ENCODE assay signal across 8 mouse cellular contexts in genomic region chr5:144254811-144255631, GRCm38 (mm10). TPM values are rescaled to one million over a fixed set of nuclear protein-coding genes. Genes with fewer than 3 reads are reported as not detected.
DNase-seq lines count a peak whose midpoint lies in the region; ATAC-seq and TF ChIP-seq lines count a peak whose summit lies in the region.

No protein-coding gene starts in this region.

- no peaks in the 10 kb centered on the region for H3K27me3 ChIP-seq in MEL (ENCODE audit: control insufficient read depth in 1 of 2, insufficient read depth in 2 of 2, low read length in 2 of 2)
- no peaks in the 10 kb centered on the region for H3K27me3 ChIP-seq in forebrain, embryonic 15.5 days
- H3K27me3 ChIP-seq in neural tube, embryonic 15.5 days (replicated peaks), result no peaks in the 10 kb centered on the region

- no peaks in the 10 kb centered on the region for H3K9me3 ChIP-seq in MEL (replicated peaks; ENCODE audit: insufficient read depth, low read length)
- H3K9me3 ChIP-seq in forebrain, embryonic 15.5 days, result no peaks in the 10 kb centered on the region
- no peaks in the 10 kb centered on the region for H3K9me3 ChIP-seq in neural tube, embryonic 15.5 days (replicated peaks)

- no peaks in the 10 kb centered on the region for H3K36me3 ChIP-seq in MEL (ENCODE audit: control insufficient read depth in 1 of 2, insufficient read depth in 2 of 2, low read length in 2 of 2)
- H3K36me3 ChIP-seq in forebrain, embryonic 15.5 days, result no peaks in the 10 kb centered on the region
- no peaks in the 10 kb centered on the region for H3K36me3 ChIP-seq in neural tube, embryonic 15.5 days

- no peak for TF ChIP-seq EP300 in MEL (IDR thresholded peaks at IDR 0.05; ENCODE audit: low read depth in 1 of 2, low read length in 2 of 2)

- WGBS in forebrain, embryonic 15.5 days, result under 1% methylated on average over 58 of the region's 84 CpGs
- WGBS in lung, adult 2 months, result 1% methylated on average over 83 of the region's 84 CpGs
- WGBS in neural tube, embryonic 15.5 days, result under 1% methylated on average over 66 of the region's 84 CpGs

- peak overlapping the region; percentile 93 for H3K9ac ChIP-seq in MEL (ENCODE audit: control insufficient read depth, low read depth, low read length, poor library complexity, severe bottlenecking)
- peak overlapping the region; percentile 90 for H3K9ac ChIP-seq in forebrain, embryonic 15.5 days (replicated peaks)
- H3K9ac ChIP-seq in neural tube, embryonic 15.5 days (replicated peaks), result peak overlapping the region; percentile 92

- no peak for TF ChIP-seq CTCF in MEL (IDR thresholded peaks at IDR 0.05 in 2 of 3, conservative IDR thresholded peaks at IDR 0.05 in 1 of 3; ENCODE audit: control insufficient read depth in 1 of 3, insufficient read depth in 1 of 3, low read depth in 2 of 3, low read length in 3 of 3, poor library complexity in 1 of 3, severe bottlenecking in 1 of 3)
- no peak for TF ChIP-seq CTCF in layer of hippocampus, adult 2 months (conservative IDR thresholded peaks at IDR 0.05)
- TF ChIP-seq CTCF in lung, adult 2 months (IDR thresholded peaks at IDR 0.05; ENCODE audit: insufficient read depth, low read length), result no peak

- peaks cover 3% of the 10 kb centered on the region in 2 experiments; a peak in 2 of 4 replicates for H3K4me1 ChIP-seq in MEL (ENCODE audit: control insufficient read depth in 1 of 2, insufficient read depth in 2 of 2, low read length in 2 of 2)
- peaks cover 42% of the 10 kb centered on the region for H3K4me1 ChIP-seq in forebrain, embryonic 15.5 days
- H3K4me1 ChIP-seq in lung, adult 2 months (ENCODE audit: control insufficient read depth, insufficient read depth, low read length), result peaks cover 20% of the 10 kb centered on the region
- H3K4me1 ChIP-seq in neural tube, embryonic 15.5 days, result peaks cover 44% of the 10 kb centered on the region

- peak; percentile 94 for DNase-seq in MEL (ENCODE audit: low read depth, low spot score)
- peak; percentile 86 for DNase-seq in cerebellum, adult 11-12 months
- DNase-seq in heart, postnatal 25 days (ENCODE audit: low spot score), result peak; percentile 80
- DNase-seq in layer of hippocampus, adult 2 months (ENCODE audit: low spot score in 2 of 2), result peak; percentile 72 to 79
- peak; percentile 83 for DNase-seq in lung, adult 2 months
- DNase-seq in testis, postnatal 10 days (ENCODE audit: low spot score), result peak; percentile 90

- peak overlapping the region; percentile 65 to 90 for H3K4me3 ChIP-seq in MEL (ENCODE audit: control insufficient read depth in 1 of 2, insufficient read depth in 1 of 2, low read depth in 2 of 2, low read length in 2 of 2)
- peak overlapping the region; percentile 98 for H3K4me3 ChIP-seq in forebrain, embryonic 15.5 days
- H3K4me3 ChIP-seq in layer of hippocampus, adult 2 months, result peak overlapping the region; percentile 82
- peak overlapping the region; percentile 91 for H3K4me3 ChIP-seq in lung, adult 2 months (replicated peaks; ENCODE audit: extremely low read depth, low read depth, low read length)
- peak overlapping the region; percentile 98 for H3K4me3 ChIP-seq in neural tube, embryonic 15.5 days (replicated peaks)

- peak overlapping the region; percentile 67 for H3K4me2 ChIP-seq in forebrain, embryonic 15.5 days (replicated peaks)
- peak overlapping the region; percentile 78 for H3K4me2 ChIP-seq in neural tube, embryonic 15.5 days

- peaks cover 17% of the 10 kb centered on the region for H3K79me2 ChIP-seq in MEL (ENCODE audit: control insufficient read depth, insufficient read depth, low read length, poor library complexity)

- peak overlapping the region; percentile 42; the same call in 1 of the 2 replicates for H3K27ac ChIP-seq in MEL (ENCODE audit: control insufficient read depth, low read depth, low read length)
- H3K27ac ChIP-seq in forebrain, embryonic 15.5 days (replicated peaks), result peak overlapping the region; percentile 84
- H3K27ac ChIP-seq in layer of hippocampus, adult 2 months, result peak overlapping the region; percentile 94
- peak overlapping the region; percentile 85 for H3K27ac ChIP-seq in neural tube, embryonic 15.5 days (replicated peaks)

- intact Hi-C loops in heart, postnatal 25 days (cut with DNase I), result loop anchor here (2.0 kb wide), 1 partner anchor 28 kb away; no protein-coding TSS in a partner anchor

- no peak for TF ChIP-seq RAD21 in MEL (IDR thresholded peaks at IDR 0.05; ENCODE audit: low read depth, low read length)

- ATAC-seq in forebrain, embryonic 15.5 days (replicated peaks), result peak; percentile 77
- peak; percentile 87 for ATAC-seq in neural tube, embryonic 15.5 days (ENCODE audit: low FRiP score)

- TF ChIP-seq POLR2A in MEL (IDR thresholded peaks at IDR 0.05; ENCODE audit: control insufficient read depth in 1 of 2, insufficient read depth in 1 of 2, low read depth in 1 of 2, low read length in 2 of 2, poor library complexity in 1 of 2), result peak; percentile 53 to 67; a peak in 2 of 4 replicates
- TF ChIP-seq POLR2A in lung, adult 2 months (IDR thresholded peaks at IDR 0.05; ENCODE audit: borderline replicate concordance, extremely low read depth, low read depth, low read length), result peak; percentile 69; the same call in 1 of the 2 replicates

TF ChIP-seq in MEL, 35 proteins besides CTCF, POLR2A, EP300 and RAD21:
- no peak for TF ChIP-seq GATA1 (IDR thresholded peaks at IDR 0.05; ENCODE audit: low read depth, low read length)
- peak; percentile 67; the same call in 1 of the 2 replicates for TF ChIP-seq MAX (IDR thresholded peaks at IDR 0.05; ENCODE audit: low read length)
- TF ChIP-seq MXI1 (IDR thresholded peaks at IDR 0.05; ENCODE audit: low read depth, low read length), result peak; percentile 59
- TF ChIP-seq UBTF (IDR thresholded peaks at IDR 0.05; ENCODE audit: borderline replicate concordance, insufficient read depth, low read depth, low read length), result 0 out of 2 replicates have a peak, but pooled peaks have one; percentile 15
- no peak; the same call in 1 of the 2 replicates for TF ChIP-seq MAZ (IDR thresholded peaks at IDR 0.05; ENCODE audit: low read depth, low read length)
- peak; percentile 56; the same call in 1 of the 2 replicates for TF ChIP-seq NELFE (IDR thresholded peaks at IDR 0.05; ENCODE audit: low read depth, low read length)
- peak in 1 of 2 experiments; percentile 73; a peak in 2 of 4 replicates for TF ChIP-seq USF2 (IDR thresholded peaks at IDR 0.05; ENCODE audit: borderline replicate concordance in 1 of 2, insufficient read depth in 1 of 2, low read depth in 1 of 2, low read length in 2 of 2)
- TF ChIP-seq MYC (IDR thresholded peaks at IDR 0.05; ENCODE audit: low read depth, low read length), result no peak
- TF ChIP-seq SIN3A (IDR thresholded peaks at IDR 0.05; ENCODE audit: low read length), result peak; percentile 58
- 0 out of 2 replicates have a peak, but pooled peaks have one; percentile 39 for TF ChIP-seq CHD1 (IDR thresholded peaks at IDR 0.05; ENCODE audit: low read depth, low read length)
- peak; percentile 21; the same call in 1 of the 2 replicates for TF ChIP-seq HCFC1 (IDR thresholded peaks at IDR 0.05; ENCODE audit: low read depth, low read length)
- TF ChIP-seq USF1 (IDR thresholded peaks at IDR 0.05; ENCODE audit: low read depth, low read length), result peak; percentile 96
- no peak for TF ChIP-seq TBP (IDR thresholded peaks at IDR 0.05; ENCODE audit: low read depth, low read length)
- no peak; the same call in 1 of the 2 replicates for TF ChIP-seq KAT2A (conservative IDR thresholded peaks at IDR 0.05; ENCODE audit: low read depth, low read length)
- TF ChIP-seq ZMIZ1 (IDR thresholded peaks at IDR 0.05; ENCODE audit: low read depth, low read length), result peak; percentile 58; the same call in 1 of the 2 replicates
- 0 out of 2 replicates have a peak, but pooled peaks have one; percentile 9 for TF ChIP-seq TCF12 (IDR thresholded peaks at IDR 0.05; ENCODE audit: low read depth, low read length)

RNA-seq across cellular contexts. Expression of gene Bri3, which starts 10.8 kb away (rescaled TPM):
- 16.5 and 21.6 TPM in 2 replicates for total RNA-seq in MEL (2012; rRNA removed)
- 10 to 100 TPM in 1 of 2 experiments, not detected in 1; 40.5 TPM for polyA plus RNA-seq in MEL (2012; ENCODE audit: insufficient read depth in 1 of 2, insufficient read length in 2 of 2, low read depth in 1 of 2, low replicate concordance in 2 of 2, missing spikeins in 1 of 2)
- polyA plus RNA-seq in forebrain, embryonic 15.5 days (2015; fragmentation: Nextera tagmentation; extraction: Ambion mirVana), result 111 and 115 TPM in 2 replicates
- total RNA-seq in heart, postnatal 25 days (2021), result 100 to 1,000 TPM; 114 to 130 TPM
- total RNA-seq in layer of hippocampus, adult 2 months (2021), result 10 to 100 TPM; 64.7 to 65.3 TPM
- 164 and 182 TPM in 2 replicates for polyA plus RNA-seq in lung, adult 2 months (2012; rRNA removed)
- polyA plus RNA-seq in neural tube, embryonic 15.5 days (2015; fragmentation: Nextera tagmentation; extraction: Ambion mirVana), result 91.9 and 106 TPM in 2 replicates

RNA-seq across cellular contexts. Expression of gene Tecpr1, which starts 31.6 kb away (rescaled TPM):
- total RNA-seq in MEL (2012; rRNA removed), result 6.2 and 7.1 TPM in 2 replicates
- 1 to 10 TPM in 1 of 2 experiments, not detected in 1; 9.0 TPM for polyA plus RNA-seq in MEL (2012; ENCODE audit: insufficient read depth in 1 of 2, insufficient read length in 2 of 2, low read depth in 1 of 2, low replicate concordance in 2 of 2, missing spikeins in 1 of 2)
- 46.3 and 50.8 TPM in 2 replicates for polyA plus RNA-seq in forebrain, embryonic 15.5 days (2015; fragmentation: Nextera tagmentation; extraction: Ambion mirVana)
- total RNA-seq in heart, postnatal 25 days (2021), result 10 to 100 TPM; 23.0 to 24.9 TPM
- total RNA-seq in layer of hippocampus, adult 2 months (2021), result 100 to 1,000 TPM; 107 to 115 TPM
- polyA plus RNA-seq in lung, adult 2 months (2012; rRNA removed), result 107 and 117 TPM in 2 replicates
- 40.3 and 42.6 TPM in 2 replicates for polyA plus RNA-seq in neural tube, embryonic 15.5 days (2015; fragmentation: Nextera tagmentation; extraction: Ambion mirVana)

Comparison
In these comparisons a context has a peak if more than half of its experiments do, and no peak if none do; other contexts are left out.
1. Peak in every context shown above with its lines: DNase-seq, ATAC-seq, H3K4me3 ChIP-seq and H3K27ac ChIP-seq.
2. H3K27ac ChIP-seq: peak in every context shown above with its lines; median percentile 94 in layer of hippocampus, adult 2 months; 85 in neural tube, embryonic 15.5 days; 84 in forebrain, embryonic 15.5 days; 42 in MEL.